Mouse (Mus musculus) stomach, postnatal 0 days (tissue): ENCODE measurements at regions not wholly inside any gene's neighbourhood (a gene's known extent, or its start where the extent isn't known, plus 50 kb on each side); places are given as distances from the start of the nearest gene placed in this dataset.

Experiments used
- ATAC-seq: fragments of 200-750 bp; cut with Nextera tagmentation; 2 replicates; pipeline ENCODE4 v1.8.0; 2017; ENCODE audit not compliant: low FRiP score, low TSS enrichment
- DNase-seq: peaks from one replicate; pipeline ENCODE4 v3.0.0-alpha.2; 2016; ENCODE audit warnings: low spot score
- H3K27ac ChIP-seq: fragments of 300-500 bp; sonication (generic); replicated peaks from 2 replicates; pipeline ENCODE4 v1.5.1; 2014; ENCODE audit warnings: mild to moderate bottlenecking, control low read depth
- H3K27me3 ChIP-seq: fragments of 300-500 bp; sonication (generic); 2 replicates; pipeline ENCODE4 v1.6.1; 2014; ENCODE audit warnings: low read length; ENCODE audit not compliant: control insufficient read depth, insufficient read depth
- H3K36me3 ChIP-seq: fragments of 300-500 bp; sonication (generic); 2 replicates; pipeline ENCODE4 v1.6.1; 2014; ENCODE audit warnings: low read length, mixed read lengths; ENCODE audit not compliant: control insufficient read depth, insufficient read depth
- H3K4me1 ChIP-seq: fragments of 300-500 bp; sonication (generic); replicated peaks from 2 replicates; pipeline ENCODE4 v1.6.1; 2014; ENCODE audit warnings: antibody characterized with exemption; ENCODE audit not compliant: control insufficient read depth, insufficient read depth
- H3K4me2 ChIP-seq: fragments of 300-500 bp; sonication (generic); replicated peaks from 2 replicates; pipeline ENCODE4 v1.6.1; 2014; ENCODE audit warnings: low read depth, mild to moderate bottlenecking, control low read depth, moderate library complexity
- H3K4me3 ChIP-seq: fragments of 300-500 bp; sonication (generic); 2 replicates; pipeline ENCODE4 v1.5.1; 2014; ENCODE audit warnings: low read depth, low read length, control low read depth
- H3K9ac ChIP-seq: fragments of 300-500 bp; sonication (generic); 2 replicates; pipeline ENCODE4 v1.6.1; 2014; ENCODE audit warnings: mild to moderate bottlenecking, low read length, control low read depth, mixed read lengths
- H3K9me3 ChIP-seq: fragments of 300-500 bp; sonication (generic); 2 replicates; pipeline ENCODE4 v1.6.1; 2016; ENCODE audit warnings: low read length; ENCODE audit not compliant: control insufficient read depth
- CTCF ChIP-seq: IDR thresholded peaks from 2 replicates; pipeline ENCODE4 v1.5.1; 2016; ENCODE audit warnings: antibody characterized with exemption, low read depth, mild to moderate bottlenecking, moderate library complexity
- EP300 ChIP-seq: optimal IDR thresholded peaks from 2 replicates; pipeline ENCODE3; 2016; ENCODE audit warnings: antibody characterized with exemption
- WGBS: fragments of 180-500 bp; shearing (Covaris S2); extraction: QIAGEN DNeasy Blood & Tissue Kit; methylation state at CpG from one replicate; pipeline ENCODE4 v1.1.7; 2014; 5-methylcytosine and 5-hydroxymethylcytosine counted together

- no peak for ATAC-seq
- 68% methylated on average over 5 of the region's 5 CpGs for WGBS
- TF ChIP-seq CTCF (no peak), EP300 (no peak)
Measured at GRCm38 (mm10) chr2:72747299-72747698, 232.9 kb downstream of the Sp3 start.

GRCm38 (mm10) chr2:72749495-72749894 lies 230.8 kb downstream of the Sp3 start:
- no peak for TF ChIP-seq CTCF
- TF ChIP-seq EP300: no peak
- DNase-seq: no peak
- no peak overlapping the region for H3K4me2 ChIP-seq
- H3K27me3 ChIP-seq: no peaks in the 10 kb centered on the region
- H3K9ac ChIP-seq: no peak overlapping the region
- 0 out of 2 replicates have a peak, but pooled peaks cover 2% of the 10 kb centered on the region for H3K9me3 ChIP-seq
- no peak overlapping the region for H3K4me3 ChIP-seq
- H3K4me1 ChIP-seq: no peaks in the 10 kb centered on the region
- H3K36me3 ChIP-seq: no peaks in the 10 kb centered on the region
- H3K27ac ChIP-seq: no peak overlapping the region
- 94% methylated on average over 1 of the region's 1 CpGs for WGBS
- no peak for ATAC-seq

More at GRCm38 (mm10) chr2:72747299-72747698, 232.9 kb downstream of the Sp3 start:
- Histone ChIP-seq H3K27me3 (no peaks in the 10 kb centered on the region), H3K36me3 (no peaks in the 10 kb centered on the region), H3K9me3 (0 out of 2 replicates have a peak, but pooled peaks cover 2% of the 10 kb centered on the region), H3K9ac (no peak overlapping the region), H3K4me1 (no peaks in the 10 kb centered on the region), H3K4me2 (no peak overlapping the region), H3K4me3 (no peak overlapping the region), H3K27ac (no peak overlapping the region)
- DNase-seq: no peak

DNA sequence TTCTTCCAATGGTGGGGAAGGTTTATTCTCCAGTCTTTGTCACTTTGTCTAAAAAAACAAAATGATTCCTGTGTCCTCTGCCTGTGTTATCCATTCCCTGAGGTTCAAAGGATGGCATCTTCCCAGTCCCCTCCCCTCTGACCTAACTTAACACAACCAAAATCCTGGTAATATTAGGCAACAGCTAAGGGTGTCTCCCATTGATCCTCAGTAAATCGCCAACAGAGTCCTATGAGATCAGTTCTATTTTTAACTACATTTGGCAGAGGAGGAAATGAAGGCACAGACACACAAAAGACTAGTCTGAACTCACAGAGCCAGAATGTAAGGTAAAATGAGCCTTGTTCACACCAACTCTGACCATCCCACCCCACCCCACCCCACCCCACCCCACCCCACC lies 228.8 kb downstream of the Sp3 start:
- no peak for TF ChIP-seq CTCF
- Histone ChIP-seq H3K27me3 (no peaks in the 10 kb centered on the region), H3K9ac (no peak overlapping the region), H3K27ac (no peak overlapping the region), H3K36me3 (no peaks in the 10 kb centered on the region), H3K4me1 (no peaks in the 10 kb centered on the region), H3K4me2 (no peak overlapping the region), H3K9me3 (0 out of 2 replicates have a peak, but pooled peaks cover 2% of the 10 kb centered on the region), H3K4me3 (no peak overlapping the region)
- WGBS: 33% methylated on average over 1 of the region's 1 CpGs
- ATAC-seq: no peak
- no peak for DNase-seq

GRCm38 (mm10) chr2:72752624-72753176 lies 227.5 kb downstream of the Sp3 start:
- Histone ChIP-seq H3K9me3 (0 out of 2 replicates have a peak, but pooled peaks cover 2% of the 10 kb centered on the region), H3K4me3 (no peak overlapping the region), H3K27me3 (no peaks in the 10 kb centered on the region), H3K27ac (peak overlapping the region; percentile 70), H3K9ac (no peak overlapping the region), H3K4me2 (no peak overlapping the region), H3K36me3 (no peaks in the 10 kb centered on the region), H3K4me1 (no peaks in the 10 kb centered on the region)
- peak; percentile 85 for DNase-seq
- WGBS: 22% methylated on average over 4 of the region's 4 CpGs
- no peak for TF ChIP-seq CTCF
- TF ChIP-seq EP300: no peak
- ATAC-seq: peak; percentile 96

DNA sequence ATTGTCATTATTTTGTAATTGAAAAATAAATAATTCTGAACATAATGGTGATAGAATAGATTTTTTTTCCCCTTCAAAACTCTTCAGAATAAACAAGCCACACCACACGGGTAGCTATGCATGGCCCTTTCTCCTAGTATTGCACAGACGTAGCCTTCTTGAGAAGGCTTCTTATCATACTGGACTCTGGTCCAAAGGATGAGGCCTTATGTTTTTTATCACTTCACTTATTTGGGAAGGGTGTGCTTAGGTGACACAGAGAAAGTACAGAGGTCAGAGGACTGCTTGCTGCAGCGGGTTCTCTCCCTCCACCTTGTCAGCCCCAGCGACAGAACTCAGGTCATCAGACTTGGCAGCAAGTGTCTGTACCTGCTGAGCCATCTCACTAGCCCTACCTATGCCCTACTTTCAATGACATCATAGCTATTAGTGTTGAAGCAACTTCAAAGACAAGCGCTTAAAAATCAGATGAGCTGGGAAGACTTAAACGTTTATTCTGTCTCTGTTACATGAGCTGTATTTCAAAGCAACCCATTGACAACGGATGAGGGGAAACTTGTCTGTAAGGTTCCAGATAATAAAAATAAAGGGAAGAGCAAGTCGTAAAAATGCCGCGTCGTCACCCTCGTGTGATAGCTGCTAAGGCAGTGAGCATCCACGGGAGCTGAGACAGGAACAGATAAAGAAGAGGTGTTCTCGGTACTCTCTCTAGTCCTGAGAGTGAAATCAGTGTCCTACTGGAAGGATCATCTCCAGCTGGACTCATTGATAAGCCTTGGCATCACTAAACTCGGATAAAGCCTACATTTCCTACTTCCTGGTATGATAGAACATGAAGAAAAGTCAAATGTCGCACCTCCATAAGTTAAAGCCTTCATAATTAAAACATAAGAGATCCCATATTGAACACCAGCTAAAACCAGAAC lies 226.2 kb downstream of the Sp3 start:
- TF ChIP-seq CTCF (no peak), EP300 (no peak)
- no peaks in the 10 kb centered on the region for H3K27me3 ChIP-seq
- DNase-seq (no peak), ATAC-seq (peak; percentile 55)
- no peaks in the 10 kb centered on the region for H3K4me1 ChIP-seq
- WGBS: 85% methylated on average over 16 of the region's 16 CpGs
- H3K4me3 ChIP-seq: no peak overlapping the region
- H3K36me3 ChIP-seq: no peaks in the 10 kb centered on the region
- H3K9ac ChIP-seq: no peak overlapping the region
- H3K27ac ChIP-seq: 0 out of 2 replicates have a peak overlapping the region, but pooled peaks have one; percentile 5
- H3K4me2 ChIP-seq: no peak overlapping the region
- H3K9me3 ChIP-seq: 0 out of 2 replicates have a peak, but pooled peaks cover 2% of the 10 kb centered on the region

DNA sequence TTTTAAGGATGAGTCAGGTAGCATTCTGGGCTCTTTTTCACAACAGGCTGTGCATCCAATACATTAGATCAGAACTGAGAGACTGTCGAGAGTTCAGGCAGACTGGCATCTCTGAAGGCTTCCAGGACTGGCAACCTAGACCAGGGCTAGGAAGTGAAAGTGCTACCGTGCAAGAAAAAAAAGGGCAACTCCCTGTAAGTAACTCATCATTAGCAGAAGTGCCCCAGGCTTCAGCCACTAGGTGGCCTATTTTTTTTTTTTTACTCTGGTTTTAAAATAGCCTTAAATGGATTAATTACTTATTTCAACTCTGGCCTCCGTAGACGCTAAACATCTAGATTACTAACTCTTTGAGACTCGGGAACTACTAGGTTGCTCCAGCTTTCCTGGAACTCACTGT lies 216.8 kb downstream of the Sp3 start:
- H3K27ac ChIP-seq: no peak overlapping the region
- H3K9ac ChIP-seq: no peak overlapping the region
- DNase-seq (no peak), ATAC-seq (no peak)
- H3K4me3 ChIP-seq: no peak overlapping the region
- H3K36me3 ChIP-seq: no peaks in the 10 kb centered on the region
- no peaks in the 10 kb centered on the region for H3K4me1 ChIP-seq
- no peak for TF ChIP-seq EP300
- H3K9me3 ChIP-seq: no peaks in the 10 kb centered on the region
- 84% methylated on average over 5 of the region's 5 CpGs for WGBS
- H3K4me2 ChIP-seq: no peak overlapping the region
- H3K27me3 ChIP-seq: no peaks in the 10 kb centered on the region
